Mouse (Mus musculus): ENCODE measurements around the gene Ghr. TPM values are rescaled to one million over a fixed set of nuclear protein-coding genes. Genes with fewer than 3 reads are reported as not detected.

Gene Ghr
- polyA plus RNA-seq, 1 experiment from 2014 or later, result 6.3 TPM

- Histone ChIP-seq H3K27ac (replicated peaks) (no peak overlapping the region), H3K9ac (replicated peaks) (no peak overlapping the region), H3K4me3 (no peak overlapping the region), H3K36me3 (no peaks in the 10 kb centered on the region), H3K4me1 (peaks cover 14% of the 10 kb centered on the region), H3K9me3 (no peaks in the 10 kb centered on the region), H3K4me2 (replicated peaks) (no peak overlapping the region), H3K27me3 (no peaks in the 10 kb centered on the region)
- no peak; the same call in 1 of the 2 replicates for ATAC-seq (replicated peaks)
- 85% methylated on average over 2 of the region's 2 CpGs for WGBS
Observed at GRCm38 (mm10) chr15:3580216-3580615, 3.1 kb downstream of the Ghr start.

- Histone ChIP-seq H3K9ac (replicated peaks) (no peak overlapping the region), H3K27ac (replicated peaks) (no peak overlapping the region), H3K4me3 (no peak overlapping the region), H3K9me3 (no peaks in the 10 kb centered on the region), H3K36me3 (no peaks in the 10 kb centered on the region), H3K4me2 (replicated peaks) (no peak overlapping the region), H3K4me1 (peaks cover 14% of the 10 kb centered on the region), H3K27me3 (no peaks in the 10 kb centered on the region)
- 61% methylated on average over 5 of the region's 5 CpGs for WGBS
- no peak for ATAC-seq (replicated peaks)
Observed at GRCm38 (mm10) chr15:3578286-3578980, 4.9 kb downstream of the Ghr start.

- no peak overlapping the region for H3K4me2 ChIP-seq (replicated peaks)
- H3K9ac ChIP-seq (replicated peaks), result no peak overlapping the region
- H3K9me3 ChIP-seq, result no peaks in the 10 kb centered on the region
- WGBS, result 99% methylated on average over 2 of the region's 2 CpGs
- no peak overlapping the region for H3K27ac ChIP-seq (replicated peaks)
- H3K36me3 ChIP-seq, result no peaks in the 10 kb centered on the region
- ATAC-seq (replicated peaks), result no peak
- no peaks in the 10 kb centered on the region for H3K27me3 ChIP-seq
- 0 out of 2 replicates have a peak, but pooled peaks cover 2% of the 10 kb centered on the region for H3K4me1 ChIP-seq
- H3K4me3 ChIP-seq, result no peak overlapping the region
Observed at GRCm38 (mm10) chr15:3569178-3569903, 14.0 kb downstream of the Ghr start.

- Histone ChIP-seq H3K27me3 (no peaks in the 10 kb centered on the region), H3K4me3 (no peak overlapping the region), H3K4me1 (peaks cover 12% of the 10 kb centered on the region; the same call in 1 of the 2 replicates), H3K4me2 (replicated peaks) (no peak overlapping the region), H3K27ac (replicated peaks) (no peak overlapping the region), H3K9me3 (no peaks in the 10 kb centered on the region), H3K36me3 (no peaks in the 10 kb centered on the region), H3K9ac (replicated peaks) (no peak overlapping the region)
- 0 out of 2 replicates have a peak, but pooled peaks have one; percentile 23 for ATAC-seq (replicated peaks)
- 77% methylated on average over 4 of the region's 4 CpGs for WGBS
Observed at GRCm38 (mm10) chr15:3564570-3564969, 18.7 kb downstream of the Ghr start.

GRCm38 (mm10) chr15:3563929-3564516 lies 19.3 kb downstream of the Ghr start:
- no peaks in the 10 kb centered on the region for H3K36me3 ChIP-seq
- H3K4me3 ChIP-seq, result no peak overlapping the region
- ATAC-seq (replicated peaks), result peak; percentile 88
- no peak overlapping the region for H3K9ac ChIP-seq (replicated peaks)
- WGBS, result 30% methylated on average over 7 of the region's 7 CpGs
- peaks cover 12% of the 10 kb centered on the region; the same call in 1 of the 2 replicates for H3K4me1 ChIP-seq
- no peaks in the 10 kb centered on the region for H3K9me3 ChIP-seq
- H3K4me2 ChIP-seq (replicated peaks), result no peak overlapping the region
- no peak overlapping the region for H3K27ac ChIP-seq (replicated peaks)
- no peaks in the 10 kb centered on the region for H3K27me3 ChIP-seq

- 0 out of 2 replicates have a peak, but pooled peaks have one; percentile 7 for ATAC-seq (replicated peaks)
- 66% methylated on average over 1 of the region's 1 CpGs for WGBS
- Histone ChIP-seq H3K4me3 (no peak overlapping the region), H3K9me3 (no peaks in the 10 kb centered on the region), H3K27ac (replicated peaks) (no peak overlapping the region), H3K9ac (replicated peaks) (no peak overlapping the region), H3K27me3 (no peaks in the 10 kb centered on the region), H3K4me1 (peaks cover 12% of the 10 kb centered on the region; the same call in 1 of the 2 replicates), H3K36me3 (no peaks in the 10 kb centered on the region), H3K4me2 (replicated peaks) (no peak overlapping the region)
Observed at GRCm38 (mm10) chr15:3563473-3563872, 19.8 kb downstream of the Ghr start.

- no peak overlapping the region for H3K27ac ChIP-seq (replicated peaks)
- no peaks in the 10 kb centered on the region for H3K36me3 ChIP-seq
- no peaks in the 10 kb centered on the region for H3K9me3 ChIP-seq
- H3K9ac ChIP-seq (replicated peaks), result no peak overlapping the region
- peaks cover 2% of the 10 kb centered on the region; the same call in 1 of the 2 replicates for H3K4me1 ChIP-seq
- no peak for ATAC-seq (replicated peaks)
- no peak overlapping the region for H3K4me2 ChIP-seq (replicated peaks)
- H3K4me3 ChIP-seq, result no peak overlapping the region
- no peaks in the 10 kb centered on the region for H3K27me3 ChIP-seq
- 91% methylated on average over 3 of the region's 3 CpGs for WGBS
Observed at GRCm38 (mm10) chr15:3558524-3558923, 24.8 kb downstream of the Ghr start.

- Histone ChIP-seq H3K4me2 (replicated peaks) (no peak overlapping the region), H3K36me3 (no peaks in the 10 kb centered on the region), H3K9me3 (no peaks in the 10 kb centered on the region), H3K4me3 (no peak overlapping the region), H3K4me1 (no peaks in the 10 kb centered on the region), H3K27me3 (no peaks in the 10 kb centered on the region), H3K9ac (replicated peaks) (no peak overlapping the region), H3K27ac (replicated peaks) (no peak overlapping the region)
- ATAC-seq (replicated peaks), result no peak
- WGBS, result 92% methylated on average over 2 of the region's 2 CpGs
Observed at GRCm38 (mm10) chr15:3544289-3544688, 39.0 kb downstream of the Ghr start.

GRCm38 (mm10) chr15:3536309-3536900 lies 46.9 kb downstream of the Ghr start:
- 78% methylated on average over 3 of the region's 3 CpGs for WGBS
- Histone ChIP-seq H3K9me3 (no peaks in the 10 kb centered on the region), H3K36me3 (no peaks in the 10 kb centered on the region), H3K9ac (replicated peaks) (no peak overlapping the region), H3K27me3 (no peaks in the 10 kb centered on the region), H3K4me3 (no peak overlapping the region), H3K4me2 (replicated peaks) (no peak overlapping the region), H3K27ac (replicated peaks) (no peak overlapping the region), H3K4me1 (no peaks in the 10 kb centered on the region)
- no peak for ATAC-seq (replicated peaks)

- WGBS, result 71% methylated on average over 1 of the region's 1 CpGs
- H3K4me3 ChIP-seq, result no peak overlapping the region
- no peaks in the 10 kb centered on the region for H3K27me3 ChIP-seq
- H3K9ac ChIP-seq (replicated peaks), result no peak overlapping the region
- ATAC-seq (replicated peaks), result no peak
- no peaks in the 10 kb centered on the region for H3K9me3 ChIP-seq
- no peaks in the 10 kb centered on the region for H3K4me1 ChIP-seq
- H3K36me3 ChIP-seq, result no peaks in the 10 kb centered on the region
- no peak overlapping the region for H3K27ac ChIP-seq (replicated peaks)
- H3K4me2 ChIP-seq (replicated peaks), result no peak overlapping the region
Observed at GRCm38 (mm10) chr15:3514027-3514426, 69.3 kb downstream of the Ghr start.

- Histone ChIP-seq H3K4me2 (replicated peaks) (no peak overlapping the region), H3K36me3 (no peaks in the 10 kb centered on the region), H3K9me3 (no peaks in the 10 kb centered on the region), H3K4me3 (no peak overlapping the region), H3K4me1 (no peaks in the 10 kb centered on the region), H3K9ac (replicated peaks) (no peak overlapping the region), H3K27ac (replicated peaks) (no peak overlapping the region), H3K27me3 (no peaks in the 10 kb centered on the region)
- 93% methylated on average over 1 of the region's 1 CpGs for WGBS
- no peak for ATAC-seq (replicated peaks)
Observed at GRCm38 (mm10) chr15:3512380-3512779, 70.9 kb downstream of the Ghr start.

- no peak overlapping the region for H3K4me3 ChIP-seq
- no peaks in the 10 kb centered on the region for H3K9me3 ChIP-seq
- no peak for ATAC-seq (replicated peaks)
- H3K4me1 ChIP-seq, result no peaks in the 10 kb centered on the region
- WGBS, result 94% methylated on average over 2 of the region's 2 CpGs
- no peaks in the 10 kb centered on the region for H3K36me3 ChIP-seq
- no peaks in the 10 kb centered on the region for H3K27me3 ChIP-seq
- H3K9ac ChIP-seq (replicated peaks), result no peak overlapping the region
- H3K27ac ChIP-seq (replicated peaks), result no peak overlapping the region
- no peak overlapping the region for H3K4me2 ChIP-seq (replicated peaks)
Observed at GRCm38 (mm10) chr15:3511639-3512171, 71.6 kb downstream of the Ghr start.
